13 mouse cellular contexts compared by ENCODE assay signal in genomic region chr3:127544610-127545121, GRCm38 (mm10).
"Had no signal": no experiment of that assay in that cellular context is flagged by ENCODE, and none has a peak within 500 bp of the region (broad histone marks: within the 10 kb centered on the region; RNA-seq: fewer than 3 reads in every experiment).

No protein-coding gene starts in this region.

- DNase-seq: lung, adult 18-20 months; lung, embryonic 14.5 days; lung, postnatal 10 days; lung, postnatal 4 days; midbrain, embryonic 14.5 days; retina, postnatal 1 day; right cerebral cortex, adult 18-20 months; right cerebral cortex, postnatal 25 days; right cerebral cortex, postnatal 4 days; spleen, adult 18-20 months; thymus, adult 2 months; thymus, postnatal 36 days had no signal

- ATAC-seq: midbrain, embryonic 16.5 days had no signal
